Mouse (Mus musculus) T-helper 2 cell (primary cell): Measurements from ENCODE around the gene Tnrc6c.

Source experiments
- in situ Hi-C: fragments of 300-600 bp; cut with MboI, MseI; formaldehyde crosslinking; loops from one replicate; pipeline ENCODE4 v1.15.1; 2025; ENCODE audit warnings: high pct_unique_total_duplicates

The Tnrc6c gene

DNA sequence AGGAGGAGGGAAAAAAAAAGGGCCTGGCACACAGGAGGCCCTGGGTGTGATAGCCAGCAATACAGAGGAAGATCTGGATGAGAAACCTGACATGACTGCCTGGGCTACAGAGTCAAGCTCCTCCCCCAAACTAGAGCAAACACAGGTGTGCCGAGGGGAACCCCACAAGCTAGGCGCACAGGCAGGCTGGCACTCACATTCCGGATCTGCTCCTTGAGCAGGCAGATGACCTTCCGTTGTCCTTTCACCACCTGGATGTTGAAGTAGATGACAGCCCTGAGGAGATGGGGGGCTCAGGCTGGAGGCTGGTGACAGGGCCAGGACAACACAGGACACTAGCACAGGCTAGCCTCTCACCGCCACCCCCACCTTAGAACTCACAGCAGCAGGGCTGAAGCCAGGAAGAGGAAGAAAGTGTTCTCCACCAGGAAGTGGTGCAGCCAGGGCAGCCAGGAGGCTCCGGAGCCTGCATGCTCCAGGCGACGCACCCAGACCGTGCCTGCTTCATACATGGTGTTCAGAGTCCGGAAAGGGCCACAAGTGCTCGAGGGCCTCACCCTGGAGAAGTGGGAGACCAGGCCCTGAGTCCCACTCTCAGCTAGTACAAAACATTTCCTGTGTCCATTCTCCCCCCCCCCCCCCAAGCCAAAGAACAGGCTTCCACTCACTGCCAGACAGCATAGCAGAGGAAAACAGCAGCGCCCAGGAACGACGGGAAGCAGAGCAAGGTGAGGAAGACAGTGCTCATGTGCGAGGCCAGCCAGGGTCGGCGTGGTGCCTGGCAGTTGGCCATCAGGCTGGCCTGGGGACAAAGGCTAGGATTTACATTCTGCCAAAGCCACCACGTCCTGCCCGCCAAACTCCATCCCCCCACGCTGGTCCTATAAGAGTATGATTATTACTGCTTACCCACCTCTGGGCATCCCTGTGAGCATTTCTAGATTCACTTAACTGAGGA, 114.9 kb downstream of the Tnrc6c start:
- in situ Hi-C loops, result no loop called here

DNA sequence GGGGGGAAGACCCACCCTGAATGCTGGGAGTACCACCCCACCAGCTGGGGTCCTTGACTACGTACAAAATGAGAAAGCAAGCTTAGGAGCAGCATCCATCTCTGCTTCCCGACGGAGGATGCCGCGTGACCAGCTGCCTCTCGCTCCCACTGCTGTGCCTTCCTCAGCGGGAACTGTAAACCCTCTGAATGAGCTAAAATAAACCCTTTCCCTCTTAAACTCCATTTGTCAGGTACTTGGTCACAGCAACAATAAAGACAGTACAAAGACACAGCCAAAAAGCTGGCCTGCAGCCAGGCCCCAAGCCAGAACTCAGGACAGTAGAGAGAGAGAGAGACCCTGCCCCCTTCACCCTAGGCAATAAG, 115.6 kb downstream of the Tnrc6c start:
- in situ Hi-C loops, result no loop called here

GRCm38 (mm10) chr11:117770407-117770806, 116.3 kb downstream of the Tnrc6c start:
- in situ Hi-C loops, result no loop called here

DNA sequence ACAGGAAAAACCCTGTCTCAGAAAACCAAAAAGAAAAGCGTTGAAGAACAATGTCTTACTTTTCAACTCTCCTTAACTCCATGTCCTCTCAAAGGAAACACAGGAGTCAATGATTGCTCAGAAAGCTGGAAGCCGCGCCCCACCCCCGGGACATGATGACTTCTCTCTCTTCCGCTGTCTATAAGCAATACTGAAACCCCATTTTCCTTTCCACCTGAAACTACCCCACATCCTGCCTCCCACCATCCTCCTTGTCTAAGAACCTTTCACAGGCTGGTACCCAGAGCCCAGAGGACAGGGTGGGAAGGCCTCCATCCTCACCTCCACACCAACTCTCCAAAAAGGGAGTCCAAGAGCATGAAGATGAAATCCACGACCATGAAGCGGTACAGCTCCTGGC, 118.3 kb downstream of the Tnrc6c start:
- in situ Hi-C loops, result no loop called here

GRCm38 (mm10) chr11:117774925-117775324, 120.8 kb downstream of the Tnrc6c start:
- in situ Hi-C loops, result no loop called here

DNA sequence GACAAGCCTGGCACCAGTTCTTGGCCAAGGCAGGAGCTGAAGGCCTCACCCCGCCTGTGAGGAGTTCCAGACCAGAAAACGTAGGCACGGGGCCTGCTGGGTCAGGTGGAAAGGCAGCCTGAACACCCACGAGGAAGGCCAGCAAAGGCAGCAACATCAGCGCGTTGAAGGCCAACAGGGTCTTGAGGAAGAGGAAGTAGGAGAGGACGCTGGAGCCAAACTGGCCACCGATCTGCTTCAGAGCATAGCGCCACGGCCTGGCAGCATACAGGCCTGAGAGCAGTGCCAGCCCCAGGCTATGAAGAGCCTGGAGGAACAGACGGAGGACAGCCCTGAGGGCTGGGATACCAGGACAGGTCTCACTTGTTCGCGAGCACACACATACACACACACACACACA, 121.5 kb downstream of the Tnrc6c start:
- in situ Hi-C loops, result no loop called here

DNA sequence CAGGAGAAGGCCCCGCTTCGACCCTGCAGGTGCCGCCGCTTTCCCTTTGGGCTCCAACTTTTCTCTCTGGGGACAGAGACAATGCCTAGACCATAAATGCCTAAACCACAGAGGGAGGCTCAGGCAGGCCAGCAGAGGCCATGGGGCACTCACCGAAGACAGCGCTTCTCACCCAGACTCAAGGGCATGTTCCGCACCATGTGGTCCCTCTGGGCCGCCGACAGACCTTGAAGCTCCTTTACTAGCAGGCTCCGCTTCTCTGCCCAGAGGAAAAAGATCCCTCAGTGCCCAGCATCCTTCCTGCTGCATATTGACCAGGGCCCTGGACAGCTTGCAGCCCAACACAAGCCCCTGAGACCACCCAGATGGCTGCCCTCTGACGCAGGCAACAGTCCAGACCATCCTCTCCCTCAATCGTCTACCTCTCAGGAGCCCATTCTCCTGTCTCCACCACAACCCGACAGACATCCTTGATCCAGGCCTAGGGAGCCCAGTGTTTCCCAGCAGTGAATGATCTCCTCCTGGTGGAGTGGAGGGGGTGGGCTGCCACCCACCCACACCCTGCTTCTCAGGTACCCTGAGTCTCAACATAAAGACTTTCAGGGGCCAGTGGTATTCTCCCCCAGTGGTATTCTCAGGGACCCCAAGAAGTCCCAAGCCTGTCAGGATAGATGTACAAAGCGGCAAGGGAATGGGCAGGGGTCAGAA, 122.2 kb downstream of the Tnrc6c start:
- in situ Hi-C loops, result no loop called here

DNA sequence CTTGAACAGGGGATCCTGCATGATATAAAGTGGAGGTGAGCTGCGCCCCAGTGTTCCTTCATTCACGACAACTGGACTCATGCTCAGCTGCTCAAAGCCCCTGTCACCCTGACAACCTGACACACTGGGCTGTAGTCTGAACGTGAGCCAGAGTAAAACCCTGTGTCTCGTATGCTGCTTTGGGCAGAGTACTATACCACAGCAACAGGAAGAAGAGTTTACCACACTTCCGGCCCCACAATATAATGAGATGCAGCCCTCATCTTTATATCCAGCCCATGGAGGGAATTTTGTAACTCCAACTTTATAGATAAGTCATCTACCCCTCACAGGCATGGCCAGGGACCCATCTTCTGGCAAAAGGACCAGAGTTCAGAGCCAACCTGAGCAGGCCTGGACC, 123.0 kb downstream of the Tnrc6c start:
- in situ Hi-C loops, result no loop called here

DNA sequence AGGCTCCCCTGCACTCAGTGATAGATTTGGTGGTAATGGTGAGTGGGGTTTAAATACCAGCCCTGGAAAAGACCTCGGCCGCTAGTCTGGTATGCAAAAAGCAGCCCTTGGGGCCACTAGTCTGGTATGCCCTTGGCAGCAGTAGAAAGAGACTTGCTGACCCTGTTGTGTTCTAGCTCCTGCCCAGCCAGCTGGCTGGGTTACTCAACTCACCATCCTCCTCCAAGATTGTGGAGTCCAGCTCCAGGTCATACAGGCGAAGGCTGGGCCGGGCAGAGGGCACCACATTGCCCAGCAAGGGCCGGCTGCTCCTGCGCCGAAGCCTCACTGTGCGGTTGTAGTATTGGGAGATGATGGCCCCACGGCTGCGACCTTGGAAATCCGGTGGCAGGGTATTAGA, 123.9 kb downstream of the Tnrc6c start:
- in situ Hi-C loops, result no loop called here

GRCm38 (mm10) chr11:117778851-117779433, 124.9 kb downstream of the Tnrc6c start:
- in situ Hi-C loops, result no loop called here

DNA sequence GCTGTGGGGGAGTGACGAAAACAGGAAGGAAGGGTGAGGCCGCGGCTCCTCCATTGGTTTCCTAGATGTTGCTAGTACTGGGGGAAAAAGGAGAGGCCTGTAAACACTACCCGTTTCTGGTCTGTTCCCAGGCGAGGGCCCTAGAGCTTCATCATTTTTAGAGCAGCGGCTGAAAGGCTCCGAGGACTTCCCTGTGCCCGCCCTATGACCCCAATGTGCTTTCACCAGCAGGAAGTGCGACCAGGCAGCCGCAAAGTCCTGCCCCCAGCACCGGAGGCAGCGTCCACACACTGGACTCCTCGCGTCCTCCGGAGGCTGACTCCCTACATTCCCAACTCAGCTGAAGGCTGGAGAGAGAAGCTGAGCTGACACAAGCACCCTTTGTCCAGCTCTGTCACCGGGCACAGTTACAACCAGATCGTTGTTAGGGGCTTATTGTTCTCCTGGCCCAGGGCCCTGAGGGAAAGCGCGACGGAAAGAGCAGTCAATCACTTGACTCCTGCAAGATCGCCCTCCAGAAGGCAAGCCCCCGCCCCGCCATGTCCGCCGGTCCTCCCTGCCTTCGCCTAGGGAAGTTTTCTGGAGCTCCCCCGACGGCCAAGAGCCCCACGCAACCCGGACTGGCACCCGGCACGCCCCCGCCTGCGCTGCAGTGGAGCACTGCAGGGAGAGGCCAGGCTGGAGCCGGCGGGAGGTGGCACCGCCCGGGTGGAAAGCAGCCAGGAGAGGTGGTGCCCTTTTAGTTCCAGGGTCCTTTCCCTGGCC, 125.5 kb downstream of the Tnrc6c start:
- in situ Hi-C loops, result no loop called here

DNA sequence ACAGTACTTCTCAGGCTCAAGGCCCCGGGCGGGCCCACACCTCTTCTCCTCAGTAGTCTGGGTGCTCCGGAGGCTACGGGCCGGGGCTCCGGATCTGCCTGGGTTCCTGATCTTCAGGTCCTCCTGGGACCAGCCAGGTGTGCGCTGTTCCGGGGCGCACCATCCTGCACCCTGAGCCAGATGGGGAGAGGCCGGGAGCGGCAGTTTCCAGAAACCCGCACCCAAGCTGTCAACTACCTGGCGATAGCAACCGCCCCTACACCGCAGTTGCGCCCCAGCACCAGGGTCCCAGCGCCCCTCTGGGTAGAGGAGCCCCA, 126.1 kb downstream of the Tnrc6c start:
- in situ Hi-C loops, result no loop called here

GRCm38 (mm10) chr11:117780582-117781111, 126.6 kb downstream of the Tnrc6c start:
- in situ Hi-C loops, result no loop called here

GRCm38 (mm10) chr11:117781199-117781821, 127.2 kb downstream of the Tnrc6c start:
- in situ Hi-C loops, result no loop called here

DNA sequence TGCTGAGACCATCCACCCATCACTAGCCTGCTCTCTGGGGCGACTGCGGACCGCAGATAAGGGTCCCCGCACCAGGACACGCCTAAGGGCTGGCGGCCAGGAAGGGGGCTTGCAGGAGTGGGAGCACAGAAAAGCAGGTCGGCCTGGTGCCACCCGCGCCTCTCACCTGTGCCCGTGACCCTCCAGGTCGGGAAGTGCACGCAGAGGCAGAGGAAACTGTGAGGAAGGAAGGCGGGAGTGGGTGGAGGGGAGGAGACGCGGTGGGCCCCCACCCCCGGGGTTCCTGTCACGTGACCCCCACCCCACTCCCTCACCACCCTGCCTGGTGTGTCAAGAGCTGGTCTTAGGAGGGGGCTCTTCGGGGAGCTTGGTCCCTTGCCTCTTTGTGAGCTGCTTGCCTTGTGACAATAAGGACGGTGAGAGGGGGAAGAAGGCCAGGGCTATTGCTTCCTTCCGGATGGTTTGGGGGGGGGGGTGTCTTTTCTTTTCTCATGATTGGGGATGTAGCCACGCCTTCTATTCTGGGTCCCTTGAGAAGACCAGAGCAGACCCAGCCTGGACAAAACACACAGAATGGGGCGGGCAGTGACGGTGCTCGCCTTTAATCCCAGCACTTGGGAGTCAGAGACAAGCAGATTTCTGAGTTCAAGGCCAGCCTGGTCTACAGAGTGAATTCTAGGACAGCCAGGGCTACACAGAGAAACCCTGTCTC, 128.1 kb downstream of the Tnrc6c start, which contains the start of the genes Tmc8 and Tmc6:
Gene Tmc8 (plus strand): TSS at position 84 of the 712 bp plus-strand sequence.
Gene Tmc6 (minus strand): TSS at position 206 of the 712 bp plus-strand sequence.
- in situ Hi-C loops, result no loop called here

GRCm38 (mm10) chr11:117782705-117783034, 128.6 kb downstream of the Tnrc6c start:
- in situ Hi-C loops, result no loop called here

GRCm38 (mm10) chr11:117783089-117783488, 129.0 kb downstream of the Tnrc6c start:
- in situ Hi-C loops, result no loop called here

DNA sequence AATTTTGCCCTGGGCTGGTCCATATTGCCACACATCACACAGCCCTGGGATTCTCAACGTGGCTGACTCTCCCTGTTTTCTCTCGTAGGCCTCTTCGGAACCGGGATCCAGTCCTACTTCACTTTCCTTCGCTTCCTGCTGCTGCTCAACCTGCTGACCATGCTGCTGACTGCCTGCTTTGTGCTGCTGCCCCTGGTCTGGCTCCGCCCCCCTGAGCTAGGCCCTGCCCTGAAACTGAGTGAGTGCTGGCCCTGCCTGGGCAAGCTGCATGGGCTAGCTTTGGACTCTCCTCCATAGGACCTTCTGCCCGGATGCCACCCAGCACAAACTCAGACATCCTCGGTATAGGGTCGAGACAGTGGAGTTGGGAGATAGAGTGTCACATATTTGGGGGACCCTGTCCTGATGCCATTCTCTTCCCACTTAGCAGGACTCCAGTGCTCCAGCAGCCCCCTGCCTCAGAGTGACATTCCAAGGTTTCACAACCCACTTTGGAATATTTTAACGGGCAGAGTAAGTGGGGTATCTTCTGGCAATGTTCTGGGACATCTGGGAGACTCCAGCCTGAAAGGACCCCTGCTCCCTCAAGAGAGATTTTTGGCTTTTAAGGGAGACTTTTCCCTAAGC, 129.7 kb downstream of the Tnrc6c start:
- in situ Hi-C loops, result no loop called here

GRCm38 (mm10) chr11:117786294-117786693, 132.2 kb downstream of the Tnrc6c start:
- in situ Hi-C loops, result loop anchor here (5.0 kb wide), 1 partner anchor 74 kb away; no protein-coding TSS in a partner anchor

- in situ Hi-C loops, result loop anchor here (5.0 kb wide), 1 partner anchor 76 kb away; no protein-coding TSS in a partner anchor
Observed at GRCm38 (mm10) chr11:117788481-117788880, 134.4 kb downstream of the Tnrc6c start.
